8 mouse cellular contexts compared by ENCODE assay signal in the genomic region with DNA sequence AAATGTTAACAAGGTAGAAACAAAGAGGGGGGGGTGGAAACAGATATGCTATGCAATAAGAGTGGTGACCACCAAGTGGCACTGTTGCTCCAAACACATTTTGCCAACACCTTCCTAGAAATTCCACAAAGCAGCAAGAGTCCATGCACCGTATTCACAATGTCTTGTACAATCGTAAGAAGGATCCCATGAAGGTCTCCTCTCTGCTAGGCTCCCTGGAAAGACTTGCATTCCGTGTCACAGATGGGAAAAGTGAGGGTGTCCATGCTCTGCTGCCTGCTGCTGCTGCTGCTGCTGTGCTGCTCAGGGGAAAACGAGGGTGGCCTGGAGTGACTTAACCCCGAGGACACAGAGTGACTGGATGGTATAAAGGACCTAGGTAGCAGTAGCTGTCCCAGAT. TPM values are rescaled to one million over a fixed set of nuclear protein-coding genes. Genes with fewer than 3 reads are reported as not detected.
DNase-seq lines count a peak whose midpoint lies in the region; TF ChIP-seq lines count a peak whose summit lies in the region.

No protein-coding gene starts in this region.

- peak; percentile 24 to 58 for DNase-seq in layer of hippocampus, adult 2 months (ENCODE audit: low spot score in 2 of 2)
- no peak for DNase-seq in layer of hippocampus, adult 9-11 months
- peak; percentile 81 for DNase-seq in brain, embryonic 14.5 days (ENCODE audit: low read depth)
- DNase-seq in frontal cortex, postnatal 36 days (ENCODE audit: low spot score in 2 of 2) = peak; percentile 35 to 61
- peak; percentile 45 for DNase-seq in kidney, postnatal 14 days
- DNase-seq in mesoderm, embryonic 11.5 days (ENCODE audit: low read depth, low spot score) = peak; percentile 58
- peak; percentile 4 for DNase-seq in yolk sac, embryonic 10.5 days (ENCODE audit: low spot score)
- DNase-seq in spleen, adult 12 weeks (ENCODE audit: low spot score) = no peak

- no peak overlapping the region for H3K27ac ChIP-seq in layer of hippocampus, adult 2 months

- no peak for TF ChIP-seq POLR2A in brain, embryonic 14.5 days (IDR thresholded peaks at IDR 0.05; ENCODE audit: borderline replicate concordance, extremely low read depth, insufficient read depth, insufficient read length, poor library complexity, severe bottlenecking)

- H3K4me3 ChIP-seq in layer of hippocampus, adult 2 months = no peak overlapping the region

- peak; percentile 84 for TF ChIP-seq CTCF in layer of hippocampus, adult 2 months (conservative IDR thresholded peaks at IDR 0.05)
- peak; percentile 62; the same call in 1 of the 2 replicates for TF ChIP-seq CTCF in brain, embryonic 14.5 days (IDR thresholded peaks at IDR 0.05; ENCODE audit: borderline replicate concordance, extremely low read depth, insufficient read depth, insufficient read length)

RNA-seq across cellular contexts. Expression of a gene that starts 21.6 kb away (rescaled TPM):
- total RNA-seq in layer of hippocampus, adult 2 months (2021) = not detected
- polyA plus RNA-seq in brain, embryonic 14.5 days (2012; rRNA removed) = 0.10 TPM in 1 of 2 replicates, not detected in the other

RNA-seq across cellular contexts. Expression of a gene that starts 45.2 kb away (rescaled TPM):
- total RNA-seq in layer of hippocampus, adult 2 months (2021) = not detected
- polyA plus RNA-seq in brain, embryonic 14.5 days (2012; rRNA removed) = not detected in 2 replicates

RNA-seq across cellular contexts. Expression of a gene that starts 48.7 kb away (rescaled TPM):
- total RNA-seq in layer of hippocampus, adult 2 months (2021) = 1 to 10 TPM; 1.7 to 2.7 TPM
- polyA plus RNA-seq in brain, embryonic 14.5 days (2012; rRNA removed) = 0.04 and 0.05 TPM in 2 replicates

Comparison
In these comparisons a context has a peak if more than half of its experiments do, and no peak if none do; other contexts are left out.
1. DNase-seq: peak in layer of hippocampus, adult 2 months (2 of 2), brain, embryonic 14.5 days (single experiment), frontal cortex, postnatal 36 days (2 of 2), kidney, postnatal 14 days (single experiment), mesoderm, embryonic 11.5 days (single experiment) and yolk sac, embryonic 10.5 days (single experiment); none in layer of hippocampus, adult 9-11 months (single experiment) and spleen, adult 12 weeks (single experiment).